Mouse (Mus musculus) ovary, adult 2 months (tissue): Measurements from ENCODE around the gene Tff1. TPM values are rescaled to one million over a fixed set of nuclear protein-coding genes. Genes with fewer than 3 reads are reported as not detected.

Experiments
- polyA plus RNA-seq: library from polyadenylated mRNA; depleted of rRNA; stranded (reverse); fragments of >200 nt; gene quantifications from 2 replicates; pipeline ENCODE4 v1.2.3, GENCODE M21; 2012; rRNA removed

Tff1 gene
- polyA plus RNA-seq: 0.34 and 3.0 TPM in 2 replicates

GRCm38 (mm10) chr17:31165127-31165526 lies at the start of gene Tff1:
TSS of gene Tff1 (minus strand) at chr17:31165277.

GRCm38 (mm10) chr17:31207771-31208334 lies 42.8 kb upstream of the Tff1 start, which contains the start of gene Ubash3a:
TSS of gene Ubash3a (plus strand) at chr17:31207873.

GRCm38 (mm10) chr17:31198877-31199276 lies 33.8 kb upstream of the Tff1 start, which contains the start of gene Tmprss3:
TSS of gene Tmprss3 (minus strand) at chr17:31198977.

GRCm38 (mm10) chr17:31144040-31145037 lies 20.7 kb downstream of the Tff1 start, which contains the start of gene Tff2:
TSS of gene Tff2 (minus strand) at chr17:31144282.

GRCm38 (mm10) chr17:31129452-31129851 lies 35.6 kb downstream of the Tff1 start, which contains the start of gene Tff3:
TSS of gene Tff3 (minus strand) at chr17:31129646.

Other genes starting within 250 kb of the Tff1 start
- 14.0 and 14.6 TPM in 2 replicates for gene Umodl1, start 210.6 kb downstream of the Tff1 start, polyA plus RNA-seq
- 11.1 and 11.5 TPM in 2 replicates for gene Abcg1, start 107.6 kb downstream of the Tff1 start, polyA plus RNA-seq
- gene Tff3, start 35.6 kb downstream of the Tff1 start, polyA plus RNA-seq: 2.5 and 2.9 TPM in 2 replicates
- gene Tff2, start 21.0 kb downstream of the Tff1 start, polyA plus RNA-seq: 0.82 TPM in 1 of 2 replicates, not detected in the other
- gene Tmprss3, start 33.7 kb upstream of the Tff1 start, polyA plus RNA-seq: 0.06 TPM in 1 of 2 replicates, not detected in the other
- gene Ubash3a, start 42.6 kb upstream of the Tff1 start, polyA plus RNA-seq: 1.2 and 2.0 TPM in 2 replicates
- gene Rsph1, start 112.1 kb upstream of the Tff1 start, polyA plus RNA-seq: 6.4 and 7.8 TPM in 2 replicates
- 15.2 and 18.6 TPM in 2 replicates for gene Slc37a1, start 121.5 kb upstream of the Tff1 start, polyA plus RNA-seq
- 19.7 and 31.7 TPM in 2 replicates for gene Pde9a, start 220.9 kb upstream of the Tff1 start, polyA plus RNA-seq